Mouse (Mus musculus): ENCODE data around the gene Igf1.

The Igf1 gene

DNA sequence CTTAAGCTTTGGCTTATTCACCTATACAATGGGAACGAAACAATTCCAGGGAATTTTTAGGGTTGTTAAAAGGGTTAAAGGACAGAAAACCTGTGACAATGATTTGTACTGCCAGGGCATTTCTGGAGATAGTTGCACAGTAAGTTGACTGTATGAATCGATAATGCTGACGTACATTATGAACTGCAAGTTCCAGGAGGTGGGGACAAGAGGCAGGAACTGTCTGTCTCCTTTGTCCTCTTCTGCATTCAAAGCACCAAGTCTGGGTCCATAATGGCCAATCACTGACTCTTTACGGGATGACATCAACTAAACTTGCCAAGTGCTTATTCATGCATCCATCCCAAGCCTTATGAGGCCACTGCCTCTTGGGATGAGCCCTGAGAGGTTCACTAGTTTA is 39.3 kb downstream of the Igf1 start:
- DNase-seq (ENCODE audit: low spot score): no peak

GRCm38 (mm10) chr10:87898826-87899225 is 40.8 kb downstream of the Igf1 start:
- DNase-seq (ENCODE audit: low spot score): peak; percentile 21

- DNase-seq (ENCODE audit: low spot score): no peak
These were observed 43.9 kb downstream of the Igf1 start for GRCm38 (mm10) chr10:87901916-87902315.

DNA sequence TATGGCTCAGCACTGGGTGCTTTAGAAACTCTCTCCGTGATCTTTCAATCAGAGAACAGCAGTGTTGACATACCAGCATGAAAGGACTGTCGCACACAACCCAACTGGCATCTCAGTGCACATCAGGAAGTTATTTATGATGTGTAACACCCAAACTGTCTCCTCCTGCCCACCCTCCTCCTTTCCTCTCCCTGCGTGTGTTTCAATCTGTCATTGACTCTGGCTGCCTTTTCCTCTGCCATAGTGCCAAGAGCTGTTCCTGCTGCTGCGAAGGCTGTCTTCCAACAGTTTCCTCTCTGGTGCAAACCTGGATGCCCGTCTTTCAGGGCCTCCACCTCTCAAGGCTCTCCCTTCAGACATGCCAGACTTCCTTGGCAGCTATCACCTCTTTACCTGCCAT is 46.3 kb downstream of the Igf1 start:
- no peak for DNase-seq (ENCODE audit: low spot score)

DNA sequence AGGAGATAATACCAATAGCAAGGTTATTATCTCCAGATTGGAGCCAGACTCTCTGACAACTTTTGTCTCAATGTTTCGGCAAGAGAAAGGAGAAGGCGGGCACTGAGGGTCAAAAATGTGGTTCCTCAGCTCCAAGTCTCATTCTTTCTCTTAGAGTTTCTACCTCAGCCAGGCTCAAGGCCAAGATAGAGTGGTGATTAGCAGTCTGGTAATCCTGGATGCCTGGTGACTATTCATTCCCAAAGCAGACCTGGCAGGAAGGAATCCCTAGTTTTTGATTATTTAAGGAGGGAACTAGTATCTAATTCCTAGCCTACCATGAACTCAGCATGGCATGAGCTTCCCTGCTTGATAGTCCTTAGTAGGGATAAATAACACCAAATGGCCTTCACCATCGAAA is 47.0 kb downstream of the Igf1 start:
- no peak for DNase-seq (ENCODE audit: low spot score)

DNA sequence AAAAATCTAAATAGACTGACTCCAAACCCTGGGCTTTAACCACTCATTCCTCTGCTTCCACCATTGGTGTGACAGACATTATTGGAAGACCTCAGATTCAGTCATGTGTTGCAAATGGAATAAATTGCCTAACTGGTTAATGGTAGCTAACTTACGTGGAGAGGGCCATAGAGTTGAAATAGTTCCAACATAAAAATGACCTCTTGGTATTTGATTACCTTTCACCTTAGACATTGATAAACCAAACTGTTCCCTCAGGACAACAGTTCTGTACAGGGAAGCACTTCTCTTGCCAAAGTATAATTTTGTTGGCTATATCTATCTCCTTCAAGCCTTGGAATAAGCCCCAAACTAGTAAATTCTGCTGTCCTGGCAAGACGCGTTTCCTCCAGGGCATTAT is 48.1 kb downstream of the Igf1 start:
- DNase-seq (ENCODE audit: low spot score): no peak

DNA sequence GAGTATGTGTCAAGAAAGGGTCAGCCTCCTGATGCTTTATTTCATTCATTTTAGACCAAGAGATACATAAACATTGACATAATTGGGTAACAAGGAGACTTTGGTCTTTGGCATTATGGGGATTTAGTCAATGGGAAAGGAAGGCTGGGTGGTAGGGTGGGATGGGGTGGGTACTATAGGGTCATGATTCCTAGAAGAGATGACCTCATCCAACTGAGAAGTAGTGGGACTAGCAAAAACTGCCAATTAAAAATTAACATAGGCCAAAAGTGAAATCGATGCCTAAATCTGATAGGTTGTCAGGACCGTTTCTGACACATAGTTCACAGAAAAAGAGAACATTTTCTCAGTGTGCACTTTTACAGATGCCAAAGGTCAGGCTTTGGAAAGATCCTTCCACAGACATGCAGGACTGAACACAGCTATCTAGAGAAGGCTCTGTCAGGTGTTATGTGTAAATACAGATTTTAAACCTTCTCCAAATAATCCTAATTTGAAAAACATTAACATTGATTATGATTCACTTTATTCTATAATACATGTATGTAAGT is 48.8 kb downstream of the Igf1 start:
- DNase-seq (ENCODE audit: low spot score): no peak

DNA sequence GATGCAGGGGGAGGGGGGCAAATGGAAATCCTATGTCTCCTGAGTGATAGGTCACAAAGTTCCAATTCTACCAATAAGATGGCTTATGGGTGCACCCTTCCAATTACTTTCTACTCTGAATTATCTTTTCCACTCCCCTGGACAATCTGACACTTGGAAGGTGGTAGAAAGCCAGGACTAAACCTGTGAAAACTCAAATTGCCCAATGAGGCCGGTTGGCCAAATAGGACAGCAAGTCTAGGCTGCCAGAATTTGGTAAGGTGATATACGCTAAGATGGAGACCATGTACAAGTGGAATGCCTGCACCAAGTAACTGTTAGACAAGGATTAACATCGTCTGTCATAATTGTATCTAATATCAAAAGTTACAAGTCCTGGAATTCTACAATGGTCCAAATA is 55.8 kb downstream of the Igf1 start:
- no peak for DNase-seq (ENCODE audit: low spot score)

GRCm38 (mm10) chr10:87914932-87915331 is 56.9 kb downstream of the Igf1 start:
- DNase-seq (ENCODE audit: low spot score): no peak

GRCm38 (mm10) chr10:87915782-87916181 is 57.7 kb downstream of the Igf1 start:
- no peak for DNase-seq (ENCODE audit: low spot score)

DNA sequence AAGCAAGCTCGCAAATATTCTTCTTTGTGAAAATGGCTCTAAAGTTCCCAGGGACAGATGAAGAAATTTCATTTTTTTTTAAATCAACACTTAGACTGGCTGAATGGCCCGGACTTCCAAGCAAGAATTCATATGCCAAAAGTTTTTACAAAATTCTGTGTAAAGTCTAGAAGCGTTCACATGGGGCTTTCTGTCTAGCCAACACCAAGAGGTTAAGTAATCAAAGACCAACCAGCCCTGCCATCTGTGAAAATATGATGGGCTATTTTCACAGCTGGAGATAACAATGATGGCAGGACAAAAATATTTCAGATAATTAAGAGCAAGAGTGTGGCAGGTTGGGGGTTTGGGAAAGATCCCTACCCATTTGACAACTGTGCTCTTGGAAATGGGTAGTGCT is 64.2 kb downstream of the Igf1 start:
- DNase-seq (ENCODE audit: low spot score): no peak

GRCm38 (mm10) chr10:87926564-87926963 is 68.5 kb downstream of the Igf1 start:
- no peak for DNase-seq (ENCODE audit: low spot score)

DNA sequence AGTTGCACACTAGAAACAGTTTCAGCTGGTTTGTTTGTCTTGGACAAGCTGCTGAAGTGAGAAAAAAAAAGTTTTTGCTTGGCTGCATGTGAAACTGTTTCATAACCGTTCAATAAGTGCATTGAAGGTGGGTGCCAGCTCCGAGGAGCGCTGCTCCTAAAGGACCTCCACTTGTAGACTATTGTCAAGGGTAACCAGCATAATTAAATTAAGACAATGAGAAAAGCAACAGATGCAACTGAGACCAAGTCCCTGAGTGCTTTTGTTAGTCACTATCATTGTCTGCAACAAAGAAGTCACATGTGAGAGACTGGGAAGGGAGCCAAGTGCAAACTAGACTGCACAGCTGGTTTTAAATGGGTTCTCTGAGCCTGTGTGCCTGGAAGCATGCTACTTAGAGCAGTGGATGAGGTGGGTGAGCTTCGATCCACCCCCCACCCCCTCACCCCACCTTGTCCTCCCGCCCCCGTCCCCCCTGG is 69.1 kb downstream of the Igf1 start:
- DNase-seq (ENCODE audit: low spot score): no peak

- no peak for DNase-seq (ENCODE audit: low spot score)
These were observed 90.1 kb downstream of the Igf1 start for GRCm38 (mm10) chr10:87948192-87948591.

GRCm38 (mm10) chr10:87971536-87971935 is 113.5 kb downstream of the Igf1 start:
- DNase-seq (ENCODE audit: low spot score): peak; percentile 56

- DNase-seq (ENCODE audit: low spot score): no peak
These were observed 116.0 kb downstream of the Igf1 start for GRCm38 (mm10) chr10:87973911-87974631.

GRCm38 (mm10) chr10:87985375-87985774 is 127.3 kb downstream of the Igf1 start:
- no peak for DNase-seq (ENCODE audit: low spot score)

DNA sequence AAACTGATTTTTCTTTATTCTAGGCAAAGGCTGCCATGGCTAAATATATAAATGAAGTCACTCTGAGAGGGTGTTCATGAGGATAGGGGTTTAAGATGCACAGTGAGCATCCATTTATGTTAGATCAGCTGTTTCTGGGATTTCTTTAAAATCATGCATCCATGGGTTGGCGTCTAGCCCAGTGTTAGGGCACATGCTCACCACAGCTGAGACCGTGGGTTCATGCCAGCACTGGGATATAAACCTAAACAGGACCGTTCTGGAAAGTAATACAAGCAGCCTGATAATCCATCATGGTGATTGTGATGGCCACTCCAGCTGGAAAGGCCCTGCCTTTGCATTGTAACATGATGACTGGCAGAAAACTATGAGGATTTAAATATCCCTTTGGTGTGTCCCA is 128.1 kb downstream of the Igf1 start:
- DNase-seq (ENCODE audit: low spot score): no peak
